Mouse (Mus musculus) liver, embryonic 14.5 days (tissue): ENCODE measurements at regions not wholly inside any gene's neighbourhood (a gene's known extent, or its start where the extent isn't known, plus 50 kb on each side); places are given as distances from the start of the nearest gene placed in this dataset.

Experiments
- ATAC-seq: fragments of 200-750 bp; cut with Nextera tagmentation; 2 replicates; pipeline ENCODE4 v1.8.0; 2017; ENCODE audit warnings: moderate number of reproducible peaks, mild to moderate bottlenecking, moderate library complexity; ENCODE audit not compliant: insufficient read depth
- DNase-seq, 3 experiments: peaks; one replicate each; pipeline ENCODE4 v3.0.0-alpha.2; 2012 to 2013; ENCODE audit warnings: low read depth in 3 of 3, low spot score in 3 of 3
- H3K27ac ChIP-seq: fragments of 300-500 bp; sonication (generic); 2 replicates; pipeline ENCODE4 v1.5.1; 2014; ENCODE audit warnings: moderate library complexity, mild to moderate bottlenecking, control low read depth, inconsistent platforms
- H3K27me3 ChIP-seq: fragments of 300-500 bp; sonication (generic); 2 replicates; pipeline ENCODE4 v1.6.1; 2014; ENCODE audit warnings: mild to moderate bottlenecking, low read length, moderate library complexity; ENCODE audit not compliant: control insufficient read depth, insufficient read depth
- H3K36me3 ChIP-seq: fragments of 300-500 bp; sonication (generic); replicated peaks from 2 replicates; pipeline ENCODE4 v1.6.1; 2014; ENCODE audit warnings: low read depth; ENCODE audit not compliant: control insufficient read depth, insufficient read depth
- H3K4me1 ChIP-seq, 2 experiments: fragments of 200-500 bp in 1 of 2; fragments of 300-500 bp in 1 of 2; sonication (generic) in 1 of 2; replicated peaks; 2 replicates each; pipeline ENCODE4 v1.6.1; 2012 to 2014; ENCODE audit warnings: antibody characterized with exemption in 1 of 2, inconsistent platforms in 1 of 2, low read length in 1 of 2; ENCODE audit not compliant: control insufficient read depth in 2 of 2, insufficient read depth in 2 of 2
- H3K4me2 ChIP-seq: fragments of 300-500 bp; sonication (generic); 2 replicates; pipeline ENCODE4 v1.6.1; 2014; ENCODE audit warnings: low read depth, mild to moderate bottlenecking, control low read depth, moderate library complexity
- H3K4me3 ChIP-seq, 2 experiments: fragments of 200-500 bp in 1 of 2; fragments of 300-500 bp in 1 of 2; sonication (generic) in 1 of 2; 2 replicates each; pipeline ENCODE4 v1.5.1; 2012 to 2014; ENCODE audit warnings: low read depth in 2 of 2, low read length in 2 of 2, mild to moderate bottlenecking in 2 of 2, control low read depth in 1 of 2, inconsistent platforms in 1 of 2, moderate library complexity in 1 of 2; ENCODE audit not compliant: insufficient read depth in 1 of 2
- H3K9ac ChIP-seq: fragments of 300-500 bp; sonication (generic); replicated peaks from 2 replicates; pipeline ENCODE4 v1.6.1; 2014; ENCODE audit warnings: mild to moderate bottlenecking, control low read depth, moderate library complexity
- H3K9me3 ChIP-seq: fragments of 300-500 bp; sonication (generic); 2 replicates; pipeline ENCODE4 v1.6.1; 2016; ENCODE audit warnings: low read length, mixed read lengths; ENCODE audit not compliant: control insufficient read depth
- CTCF ChIP-seq: IDR thresholded peaks from 2 replicates; pipeline ENCODE4 v1.5.1; 2016; ENCODE audit warnings: antibody characterized with exemption, low read depth, control low read depth
- EP300 ChIP-seq: IDR thresholded peaks from 2 replicates; pipeline ENCODE4 v1.6.1; 2016; ENCODE audit warnings: antibody characterized with exemption, low read depth
- WGBS: fragments of 180-500 bp; shearing (Covaris S2); extraction: QIAGEN DNeasy Blood & Tissue Kit; methylation state at CpG from one replicate; pipeline ENCODE4 v1.1.7; 2014; ENCODE audit not compliant: insufficient replicate concordance; 5-methylcytosine and 5-hydroxymethylcytosine counted together

- TF ChIP-seq CTCF = no peak
- no peak for TF ChIP-seq EP300
- H3K4me1 ChIP-seq = no peaks in the 10 kb centered on the region
- ATAC-seq = no peak
- no peak overlapping the region for H3K4me3 ChIP-seq
- H3K27ac ChIP-seq = no peak overlapping the region
- 37% methylated on average over 10 of the region's 10 CpGs for WGBS
- no peaks in the 10 kb centered on the region for H3K27me3 ChIP-seq
- no peak for DNase-seq
- H3K9ac ChIP-seq = no peak overlapping the region
- H3K36me3 ChIP-seq = no peaks in the 10 kb centered on the region
- no peak overlapping the region for H3K4me2 ChIP-seq
- no peaks in the 10 kb centered on the region for H3K9me3 ChIP-seq
Observed at GRCm38 (mm10) chr9:61158192-61158770, 213.9 kb upstream of the Tle3 start.

- ATAC-seq = no peak
- TF ChIP-seq CTCF (no peak), EP300 (no peak)
- H3K9me3 ChIP-seq = no peaks in the 10 kb centered on the region
- H3K9ac ChIP-seq = no peak overlapping the region
- no peak overlapping the region for H3K4me3 ChIP-seq
- 61% methylated on average over 2 of the region's 2 CpGs for WGBS
- H3K27ac ChIP-seq = no peak overlapping the region
- H3K4me2 ChIP-seq = no peak overlapping the region
- no peaks in the 10 kb centered on the region for H3K36me3 ChIP-seq
- DNase-seq = no peak
- no peaks in the 10 kb centered on the region for H3K4me1 ChIP-seq
- no peaks in the 10 kb centered on the region for H3K27me3 ChIP-seq
Observed at GRCm38 (mm10) chr9:61159159-61159558, 213.0 kb upstream of the Tle3 start.

DNA sequence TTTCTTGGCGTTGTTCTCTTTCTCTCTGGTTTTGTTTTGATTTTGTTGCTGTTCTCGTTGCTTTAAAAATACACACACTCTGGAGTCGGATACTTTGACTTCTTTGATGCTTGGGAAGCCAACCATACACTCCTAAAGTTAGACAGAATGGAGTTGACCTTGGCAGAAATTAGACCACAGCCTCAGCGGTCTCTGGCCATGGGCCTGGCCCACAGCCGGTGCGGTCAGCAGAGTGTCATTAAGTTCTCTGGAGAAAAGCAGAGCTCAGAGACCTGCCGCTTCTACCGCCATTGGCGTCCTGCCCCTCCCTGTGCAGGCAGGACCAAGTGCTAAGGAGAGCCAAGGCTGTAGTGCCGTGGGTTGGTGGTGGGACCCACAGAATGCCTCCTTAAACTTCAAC lies 212.6 kb upstream of the Tle3 start:
- ATAC-seq (no peak), DNase-seq (no peak)
- TF ChIP-seq CTCF (no peak), EP300 (no peak)
- 64% methylated on average over 10 of the region's 10 CpGs for WGBS
- Histone ChIP-seq H3K4me3 (no peak overlapping the region), H3K27me3 (no peaks in the 10 kb centered on the region), H3K27ac (no peak overlapping the region), H3K9ac (no peak overlapping the region), H3K9me3 (no peaks in the 10 kb centered on the region), H3K36me3 (no peaks in the 10 kb centered on the region), H3K4me1 (no peaks in the 10 kb centered on the region), H3K4me2 (no peak overlapping the region)

GRCm38 (mm10) chr9:61162884-61163283 lies 209.3 kb upstream of the Tle3 start:
- Histone ChIP-seq H3K27me3 (no peaks in the 10 kb centered on the region), H3K36me3 (no peaks in the 10 kb centered on the region), H3K4me1 (no peaks in the 10 kb centered on the region), H3K9ac (no peak overlapping the region), H3K4me3 (no peak overlapping the region), H3K27ac (no peak overlapping the region), H3K4me2 (no peak overlapping the region), H3K9me3 (no peaks in the 10 kb centered on the region)
- ATAC-seq = no peak
- no peak for TF ChIP-seq CTCF
- no peak for DNase-seq
- WGBS = 76% methylated on average over 10 of the region's 10 CpGs

GRCm38 (mm10) chr9:61163671-61164288 lies 208.4 kb upstream of the Tle3 start:
- WGBS = 69% methylated on average over 19 of the region's 19 CpGs
- ATAC-seq = no peak
- no peaks in the 10 kb centered on the region for H3K4me1 ChIP-seq

More at GRCm38 (mm10) chr9:61163671-61164288, 208.4 kb upstream of the Tle3 start:
- TF ChIP-seq EP300 (no peak), CTCF (no peak)
- Histone ChIP-seq H3K9ac (no peak overlapping the region), H3K9me3 (no peaks in the 10 kb centered on the region), H3K4me2 (no peak overlapping the region), H3K27me3 (no peaks in the 10 kb centered on the region), H3K27ac (no peak overlapping the region), H3K36me3 (no peaks in the 10 kb centered on the region), H3K4me3 (no peak overlapping the region)
- DNase-seq = no peak
